Mouse (Mus musculus) left cerebral cortex, adult 8-10 months (tissue): Measurements from ENCODE around the gene Eif2b3. TPM values are rescaled to one million over a fixed set of nuclear protein-coding genes. Genes with fewer than 3 reads are reported as not detected.

ENCODE experiments used
- DNase-seq, 2 experiments: peaks; one replicate each; pipeline ENCODE4 v3.0.0; 2022; ENCODE audit warnings: low spot score in 2 of 2
- total RNA-seq, 4 experiments: library from RNA; stranded (reverse); gene quantifications; 2 replicates each; pipeline ENCODE4 v1.2.4; 2022

The Eif2b3 gene
- total RNA-seq, 4 experiments from 2014 or later: 19.4 to 23.1 (median 22.5) TPM

- DNase-seq: no peak
Observed at GRCm38 (mm10) chr4:117014901-117015415, 4.2 kb upstream of the Eif2b3 start.

DNA sequence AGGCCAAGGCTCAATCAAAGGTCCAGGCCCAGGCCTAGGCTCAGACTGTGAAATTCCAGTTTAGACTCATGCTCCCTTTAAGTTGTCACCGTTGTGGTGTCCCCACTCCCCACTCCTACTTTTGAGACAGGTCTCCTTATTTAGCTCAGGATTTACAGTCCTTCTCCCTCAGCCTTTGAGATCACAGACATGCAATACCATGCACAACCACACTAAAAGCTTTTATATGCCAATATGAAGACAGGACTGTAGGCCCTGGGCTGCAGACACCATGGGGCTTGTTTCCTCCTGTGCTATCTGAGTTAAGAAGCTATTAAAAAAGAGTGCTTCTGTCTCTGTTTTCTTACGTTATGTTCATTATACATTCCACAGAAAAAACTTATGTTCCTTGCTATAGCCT lies 1.5 kb upstream of the Eif2b3 start:
- DNase-seq: no peak

- no peak for DNase-seq
Observed at GRCm38 (mm10) chr4:117018327-117018726, 875 bp upstream of the Eif2b3 start.

DNA sequence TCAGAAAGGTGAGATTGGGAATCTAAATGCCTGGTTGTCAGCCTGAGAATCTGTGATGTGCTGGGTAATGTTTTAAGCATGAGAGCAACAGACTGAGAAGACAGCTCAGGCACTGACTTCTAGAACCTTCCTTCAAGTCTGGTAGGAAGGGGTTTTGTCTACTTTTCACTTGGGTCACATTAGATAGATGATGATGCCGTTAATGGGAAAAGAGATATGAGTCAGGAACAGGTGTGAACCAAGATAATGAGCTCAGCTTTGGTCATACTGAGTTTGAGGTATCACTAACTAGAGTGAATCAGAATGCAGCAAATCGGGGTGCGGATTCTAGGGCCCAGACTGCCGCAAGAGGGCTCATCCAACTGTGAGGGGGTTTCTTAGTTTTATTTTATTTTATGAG lies 4.3 kb downstream of the Eif2b3 start:
- DNase-seq: no peak

DNA sequence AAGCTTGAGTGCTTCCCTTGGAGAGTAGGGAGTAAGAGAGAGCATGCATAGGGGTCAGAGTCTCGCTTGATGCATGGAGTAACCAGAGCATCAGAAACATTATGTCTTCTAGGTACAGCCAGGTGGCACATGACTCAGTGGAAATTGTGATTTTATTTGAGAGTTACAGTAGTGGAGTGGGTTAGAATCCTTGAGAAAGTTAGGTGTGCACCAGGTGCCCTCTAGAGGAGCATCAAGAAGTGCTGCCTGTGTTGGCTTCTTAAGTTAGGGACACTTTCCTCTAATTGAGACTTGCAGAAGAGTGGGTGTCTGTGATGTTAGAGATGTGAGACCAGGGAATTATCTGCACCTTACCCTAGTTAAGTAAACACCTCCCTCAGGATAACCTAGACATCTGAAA lies 11.9 kb downstream of the Eif2b3 start:
- DNase-seq: no peak

- DNase-seq: peak in 1 of 2 experiments; percentile 33
Observed at GRCm38 (mm10) chr4:117039925-117040687, 20.9 kb downstream of the Eif2b3 start.

- no peak for DNase-seq
Observed at GRCm38 (mm10) chr4:117040791-117041190, 21.6 kb downstream of the Eif2b3 start.

DNA sequence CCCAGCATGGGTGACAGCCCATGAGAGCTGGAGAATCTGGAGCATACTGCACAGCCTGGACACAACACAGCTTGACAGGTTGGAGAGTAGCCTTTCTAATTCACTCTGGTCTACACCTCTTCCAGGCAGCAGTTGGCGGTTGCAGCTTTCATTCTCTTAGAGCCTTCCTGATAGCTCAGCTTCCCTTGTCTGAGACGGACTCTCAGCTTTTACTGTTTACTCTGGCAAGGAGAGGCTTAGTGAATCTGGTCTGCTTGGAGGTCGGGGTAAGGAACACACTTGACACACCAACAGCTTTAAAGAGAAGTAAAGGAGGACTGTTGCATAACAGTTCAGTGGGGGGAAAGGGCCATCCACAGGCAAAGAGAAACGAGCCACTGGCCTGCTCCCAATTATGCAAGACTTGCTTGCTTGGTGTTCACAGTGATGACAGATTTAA lies 22.1 kb downstream of the Eif2b3 start:
- no peak for DNase-seq

GRCm38 (mm10) chr4:117048836-117049235 lies 29.6 kb downstream of the Eif2b3 start:
- DNase-seq: no peak

GRCm38 (mm10) chr4:117049485-117049884 lies 30.3 kb downstream of the Eif2b3 start:
- DNase-seq: no peak

DNA sequence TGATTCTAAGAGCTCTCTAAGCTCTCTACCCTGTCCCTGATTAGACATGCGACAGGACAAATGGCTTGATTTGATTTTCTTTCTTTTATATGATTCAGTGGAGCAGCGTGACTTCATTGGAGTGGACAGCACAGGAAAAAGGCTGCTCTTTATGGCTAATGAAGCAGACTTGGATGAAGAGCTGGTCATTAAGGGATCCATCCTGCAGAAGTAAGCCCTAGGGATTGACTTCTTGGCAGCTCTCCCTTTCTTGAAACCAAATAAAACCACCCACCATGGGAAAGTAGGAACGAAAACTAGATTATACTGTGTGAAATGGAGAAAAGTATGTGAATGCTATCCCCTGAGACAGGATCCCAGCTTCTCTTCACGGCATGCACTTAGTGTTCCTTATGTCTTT lies 33.4 kb downstream of the Eif2b3 start:
- no peak for DNase-seq

DNA sequence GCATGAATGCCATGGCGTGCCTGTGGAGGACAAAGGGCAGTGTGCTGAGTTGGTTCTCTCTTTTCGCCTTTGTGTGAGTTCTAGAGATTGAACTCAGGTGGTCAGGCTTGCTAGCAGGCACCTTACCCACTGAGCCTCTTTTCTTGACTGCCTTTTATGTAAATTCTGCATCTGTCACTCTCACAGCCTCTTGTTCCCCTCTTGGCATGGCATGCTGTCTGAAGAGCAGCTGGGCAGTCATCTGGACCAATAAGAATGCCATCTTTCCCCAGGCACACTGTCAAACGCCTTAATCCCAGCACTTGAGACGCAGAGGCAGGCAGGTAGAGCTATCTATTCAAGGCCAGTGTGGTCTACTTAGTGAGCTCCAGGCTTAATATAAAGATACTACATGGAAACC lies 34.8 kb downstream of the Eif2b3 start:
- no peak for DNase-seq

DNA sequence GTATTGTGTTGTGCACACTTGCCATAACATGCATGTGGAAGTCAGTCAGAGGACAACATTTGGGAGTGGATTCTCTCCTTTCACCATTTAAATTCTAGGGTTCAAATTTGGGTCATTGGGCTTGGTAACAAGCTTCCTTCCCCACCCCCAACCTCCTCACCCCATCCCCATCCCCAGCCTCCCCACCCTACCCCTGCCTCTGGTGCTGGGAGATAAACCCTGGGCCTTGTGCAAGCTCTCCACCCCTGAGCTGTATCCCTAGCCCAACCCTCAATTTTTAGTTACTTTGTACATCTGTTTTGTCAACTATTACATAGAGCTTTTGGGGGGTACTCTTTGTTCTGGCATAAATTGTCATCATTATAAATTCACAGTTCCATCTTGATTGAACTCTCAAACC lies 36.9 kb downstream of the Eif2b3 start:
- no peak for DNase-seq

DNA sequence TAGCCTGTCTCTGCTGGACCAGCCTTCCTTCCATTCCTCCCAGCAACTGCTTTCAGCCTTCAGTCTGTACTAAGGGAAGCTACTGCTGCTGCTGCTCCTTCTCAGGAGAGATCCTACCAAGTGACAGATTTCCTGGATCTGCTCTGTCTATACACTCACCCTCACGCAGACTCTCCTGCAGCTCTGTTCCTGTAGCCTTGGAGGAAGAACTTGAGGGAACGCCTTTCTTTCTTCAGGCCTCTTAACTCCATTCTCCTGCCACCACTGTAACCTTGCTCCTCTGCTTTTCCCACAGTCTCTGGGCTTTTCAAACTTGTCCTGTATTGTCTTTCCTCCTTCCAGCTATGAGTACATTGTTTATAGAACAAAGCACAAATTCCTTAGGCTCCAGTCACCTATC lies 37.3 kb downstream of the Eif2b3 start:
- DNase-seq: no peak

- no peak for DNase-seq
Observed at GRCm38 (mm10) chr4:117058512-117058911, 39.3 kb downstream of the Eif2b3 start.

- DNase-seq: no peak
Observed at GRCm38 (mm10) chr4:117062700-117063390, 43.6 kb downstream of the Eif2b3 start.

GRCm38 (mm10) chr4:117068035-117068434 lies 48.8 kb downstream of the Eif2b3 start:
- DNase-seq: no peak

GRCm38 (mm10) chr4:117069647-117070046 lies 50.4 kb downstream of the Eif2b3 start:
- no peak for DNase-seq

DNA sequence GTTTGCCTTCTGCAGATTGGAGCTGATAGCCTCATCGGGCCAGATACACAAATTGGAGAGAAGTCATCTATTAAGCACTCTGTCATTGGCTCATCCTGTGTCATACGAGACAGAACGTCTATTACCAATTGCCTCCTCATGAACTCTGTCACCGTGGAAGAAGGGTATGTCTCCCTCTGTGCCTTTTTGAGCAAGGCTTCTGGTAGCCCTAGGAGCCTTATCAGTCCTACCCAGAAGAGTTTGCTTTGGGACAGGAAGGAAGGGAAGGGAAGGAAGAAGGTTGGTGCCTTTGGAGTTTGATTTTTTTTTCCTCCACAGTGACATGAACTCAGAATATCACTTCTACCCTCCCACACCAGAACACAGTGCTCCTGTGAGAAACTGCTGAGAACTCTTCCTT lies 51.4 kb downstream of the Eif2b3 start:
- no peak for DNase-seq

DNA sequence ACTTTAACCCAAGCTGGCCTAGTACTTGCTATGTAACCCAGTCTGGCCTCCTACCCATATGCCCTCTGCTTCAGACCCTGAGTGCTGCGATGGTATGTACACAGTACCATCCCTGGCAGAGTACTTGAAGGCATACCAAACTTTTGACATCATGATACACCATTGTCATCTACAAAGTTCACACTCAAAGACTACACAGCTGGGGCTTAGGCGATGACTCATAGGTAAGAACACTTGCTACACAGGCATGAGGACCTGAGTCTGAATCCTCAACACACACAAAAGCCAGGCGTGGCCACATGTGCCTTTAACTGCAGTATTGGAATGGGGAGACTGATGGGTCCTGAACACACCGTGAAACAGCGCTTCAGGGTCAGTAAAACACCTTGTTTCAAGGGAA lies 52.0 kb downstream of the Eif2b3 start:
- DNase-seq: no peak

GRCm38 (mm10) chr4:117087948-117088640 lies 68.9 kb downstream of the Eif2b3 start:
- DNase-seq: no peak

GRCm38 (mm10) chr4:117090586-117090985 lies 71.4 kb downstream of the Eif2b3 start:
- no peak for DNase-seq
